Mouse (Mus musculus) limb, embryonic 13.5 days (tissue): ENCODE measurements around the gene Wdr25. TPM values are rescaled to one million over a fixed set of nuclear protein-coding genes. Genes with fewer than 3 reads are reported as not detected.

Experiments used
- ATAC-seq: fragments of 200-750 bp; cut with Nextera tagmentation; 2 replicates; pipeline ENCODE4 v1.8.0; 2017; ENCODE audit warnings: low read depth, moderate number of reproducible peaks, moderate TSS enrichment; ENCODE audit not compliant: low FRiP score
- H3K27ac ChIP-seq: fragments of 300-500 bp; sonication (generic); 2 replicates; pipeline ENCODE4 v1.5.1; 2015; ENCODE audit warnings: inconsistent platforms, mild to moderate bottlenecking, moderate library complexity
- H3K27me3 ChIP-seq: fragments of 300-500 bp; sonication (generic); 2 replicates; pipeline ENCODE4 v1.6.1; 2015; ENCODE audit warnings: mild to moderate bottlenecking, inconsistent platforms
- H3K36me3 ChIP-seq: fragments of 300-500 bp; sonication (generic); 2 replicates; pipeline ENCODE4 v1.6.1; 2015; ENCODE audit warnings: inconsistent platforms, mild to moderate bottlenecking, moderate library complexity
- H3K4me1 ChIP-seq: fragments of 300-500 bp; sonication (generic); 2 replicates; pipeline ENCODE4 v1.6.1; 2015; ENCODE audit warnings: inconsistent platforms
- H3K4me2 ChIP-seq: fragments of 300-500 bp; sonication (generic); replicated peaks from 2 replicates; pipeline ENCODE4 v1.6.1; 2015; ENCODE audit warnings: inconsistent platforms, mild to moderate bottlenecking, moderate library complexity
- H3K4me3 ChIP-seq: fragments of 300-500 bp; sonication (generic); 2 replicates; pipeline ENCODE4 v1.5.1; 2015; ENCODE audit warnings: moderate library complexity, mild to moderate bottlenecking, inconsistent platforms
- H3K9ac ChIP-seq: fragments of 300-500 bp; sonication (generic); 2 replicates; pipeline ENCODE4 v1.6.1; 2015; ENCODE audit warnings: mild to moderate bottlenecking, inconsistent platforms
- H3K9me3 ChIP-seq: fragments of 300-500 bp; sonication (generic); 2 replicates; pipeline ENCODE4 v1.6.1; 2016; ENCODE audit warnings: inconsistent platforms
- WGBS: fragments of 180-500 bp; shearing (Covaris S2); methylation state at CpG from one replicate; pipeline ENCODE4 v1.1.7; 2015; 5-methylcytosine and 5-hydroxymethylcytosine counted together
- polyA plus RNA-seq: library from polyadenylated mRNA; unstranded; fragments of >200 nt; fragmentation: Nextera tagmentation; extraction: Ambion mirVana; gene quantifications from 2 replicates; pipeline ENCODE4 v1.2.1, GENCODE M21; 2015

Gene Wdr25
- polyA plus RNA-seq, 1 experiment from 2014 or later: 9.3 TPM

- peaks cover 11% of the 10 kb centered on the region for H3K4me1 ChIP-seq
- 88% methylated on average over 9 of the region's 9 CpGs for WGBS
- no peaks in the 10 kb centered on the region for H3K36me3 ChIP-seq
- no peak overlapping the region for H3K27ac ChIP-seq
- H3K4me3 ChIP-seq: no peak overlapping the region
- H3K9me3 ChIP-seq: no peaks in the 10 kb centered on the region
- H3K4me2 ChIP-seq: no peak overlapping the region
- no peaks in the 10 kb centered on the region for H3K27me3 ChIP-seq
- H3K9ac ChIP-seq: no peak overlapping the region
- no peak for ATAC-seq
Measured at GRCm38 (mm10) chr12:108939317-108939716, 45.9 kb downstream of the Wdr25 start.

- Histone ChIP-seq H3K36me3 (no peaks in the 10 kb centered on the region), H3K4me1 (0 out of 2 replicates have a peak, but pooled peaks cover 9% of the 10 kb centered on the region), H3K4me3 (no peak overlapping the region), H3K9ac (no peak overlapping the region), H3K27me3 (no peaks in the 10 kb centered on the region), H3K9me3 (no peaks in the 10 kb centered on the region), H3K27ac (no peak overlapping the region), H3K4me2 (no peak overlapping the region)
- ATAC-seq: no peak
- WGBS: 48% methylated on average over 1 of the region's 1 CpGs
Measured at GRCm38 (mm10) chr12:108940255-108940654, 46.8 kb downstream of the Wdr25 start.

- H3K27me3 ChIP-seq: no peaks in the 10 kb centered on the region
- H3K4me3 ChIP-seq: no peak overlapping the region
- 50% methylated on average over 2 of the region's 2 CpGs for WGBS
- H3K9me3 ChIP-seq: no peaks in the 10 kb centered on the region
- H3K9ac ChIP-seq: no peak overlapping the region
- no peaks in the 10 kb centered on the region for H3K36me3 ChIP-seq
- H3K27ac ChIP-seq: no peak overlapping the region
- no peak overlapping the region for H3K4me2 ChIP-seq
- H3K4me1 ChIP-seq: 0 out of 2 replicates have a peak, but pooled peaks cover 9% of the 10 kb centered on the region
- ATAC-seq: no peak
Measured at GRCm38 (mm10) chr12:108941282-108941681, 47.9 kb downstream of the Wdr25 start.

GRCm38 (mm10) chr12:108942203-108942923 lies 48.9 kb downstream of the Wdr25 start:
- no peak overlapping the region for H3K9ac ChIP-seq
- WGBS: 82% methylated on average over 14 of the region's 14 CpGs
- 0 out of 2 replicates have a peak, but pooled peaks cover 4% of the 10 kb centered on the region for H3K4me1 ChIP-seq
- H3K36me3 ChIP-seq: no peaks in the 10 kb centered on the region
- ATAC-seq: no peak
- H3K4me2 ChIP-seq: no peak overlapping the region
- no peaks in the 10 kb centered on the region for H3K27me3 ChIP-seq
- H3K9me3 ChIP-seq: no peaks in the 10 kb centered on the region
- H3K4me3 ChIP-seq: no peak overlapping the region
- H3K27ac ChIP-seq: no peak overlapping the region

- Histone ChIP-seq H3K9ac (no peak overlapping the region), H3K27me3 (peaks cover 10% of the 10 kb centered on the region; the same call in 1 of the 2 replicates), H3K4me3 (no peak overlapping the region), H3K4me1 (peaks cover 24% of the 10 kb centered on the region), H3K27ac (no peak overlapping the region), H3K9me3 (no peaks in the 10 kb centered on the region), H3K36me3 (no peaks in the 10 kb centered on the region), H3K4me2 (no peak overlapping the region)
- 77% methylated on average over 9 of the region's 9 CpGs for WGBS
- no peak for ATAC-seq
Measured at GRCm38 (mm10) chr12:108953011-108953550, 59.6 kb downstream of the Wdr25 start.

GRCm38 (mm10) chr12:108953838-108954237 lies 60.4 kb downstream of the Wdr25 start:
- Histone ChIP-seq H3K27me3 (peaks cover 15% of the 10 kb centered on the region; the same call in 1 of the 2 replicates), H3K4me3 (no peak overlapping the region), H3K4me2 (no peak overlapping the region), H3K9ac (no peak overlapping the region), H3K4me1 (peaks cover 27% of the 10 kb centered on the region), H3K27ac (no peak overlapping the region), H3K9me3 (no peaks in the 10 kb centered on the region), H3K36me3 (no peaks in the 10 kb centered on the region)
- ATAC-seq: peak; percentile 51; the same call in 1 of the 2 replicates
- WGBS: 7% methylated on average over 6 of the region's 6 CpGs

GRCm38 (mm10) chr12:108954456-108954855 lies 61.0 kb downstream of the Wdr25 start:
- no peak overlapping the region for H3K4me2 ChIP-seq
- H3K27me3 ChIP-seq: peaks cover 15% of the 10 kb centered on the region; the same call in 1 of the 2 replicates
- peaks cover 34% of the 10 kb centered on the region for H3K4me1 ChIP-seq
- H3K36me3 ChIP-seq: no peaks in the 10 kb centered on the region
- WGBS: 35% methylated on average over 2 of the region's 2 CpGs
- no peaks in the 10 kb centered on the region for H3K9me3 ChIP-seq
- no peak overlapping the region for H3K9ac ChIP-seq
- no peak overlapping the region for H3K27ac ChIP-seq
- no peak for ATAC-seq
- no peak overlapping the region for H3K4me3 ChIP-seq

- Histone ChIP-seq H3K27me3 (peaks cover 18% of the 10 kb centered on the region), H3K4me3 (no peak overlapping the region; the same call in 1 of the 2 replicates), H3K36me3 (no peaks in the 10 kb centered on the region), H3K9me3 (no peaks in the 10 kb centered on the region), H3K27ac (no peak overlapping the region), H3K9ac (no peak overlapping the region), H3K4me1 (peaks cover 51% of the 10 kb centered on the region), H3K4me2 (peak overlapping the region; percentile 63)
- WGBS: 74% methylated on average over 7 of the region's 7 CpGs
- ATAC-seq: no peak
Measured at GRCm38 (mm10) chr12:108958483-108958882, 65.1 kb downstream of the Wdr25 start.

- peak overlapping the region; percentile 32 for H3K4me3 ChIP-seq
- H3K9me3 ChIP-seq: no peaks in the 10 kb centered on the region
- ATAC-seq: peak; percentile 31; the same call in 1 of the 2 replicates
- peaks cover 46% of the 10 kb centered on the region for H3K4me1 ChIP-seq
- H3K27ac ChIP-seq: no peak overlapping the region
- H3K4me2 ChIP-seq: peak overlapping the region; percentile 63
- WGBS: 3% methylated on average over 23 of the region's 23 CpGs
- peaks cover 18% of the 10 kb centered on the region for H3K27me3 ChIP-seq
- peak overlapping the region; percentile 35; the same call in 1 of the 2 replicates for H3K9ac ChIP-seq
- H3K36me3 ChIP-seq: no peaks in the 10 kb centered on the region
Measured at GRCm38 (mm10) chr12:108958991-108959638, 65.7 kb downstream of the Wdr25 start.

- no peaks in the 10 kb centered on the region for H3K9me3 ChIP-seq
- peak overlapping the region; percentile 63 for H3K4me2 ChIP-seq
- no peaks in the 10 kb centered on the region for H3K36me3 ChIP-seq
- ATAC-seq: no peak
- 0 out of 2 replicates have a peak overlapping the region, but pooled peaks have one; percentile 35 for H3K9ac ChIP-seq
- peaks cover 40% of the 10 kb centered on the region for H3K4me1 ChIP-seq
- H3K27ac ChIP-seq: no peak overlapping the region
- H3K4me3 ChIP-seq: peak overlapping the region; percentile 32
- H3K27me3 ChIP-seq: peaks cover 21% of the 10 kb centered on the region
- 31% methylated on average over 12 of the region's 12 CpGs for WGBS
Measured at GRCm38 (mm10) chr12:108959639-108960219, 66.3 kb downstream of the Wdr25 start.

- Histone ChIP-seq H3K4me3 (no peak overlapping the region), H3K4me1 (peaks cover 40% of the 10 kb centered on the region), H3K9ac (0 out of 2 replicates have a peak overlapping the region, but pooled peaks have one; percentile 9), H3K36me3 (no peaks in the 10 kb centered on the region), H3K27ac (no peak overlapping the region), H3K27me3 (peaks cover 21% of the 10 kb centered on the region), H3K9me3 (no peaks in the 10 kb centered on the region), H3K4me2 (no peak overlapping the region)
- 54% methylated on average over 10 of the region's 10 CpGs for WGBS
- ATAC-seq: 0 out of 2 replicates have a peak, but pooled peaks have one; percentile 13
Measured at GRCm38 (mm10) chr12:108960225-108960624, 66.8 kb downstream of the Wdr25 start.

GRCm38 (mm10) chr12:108967631-108968030 lies 74.2 kb downstream of the Wdr25 start:
- 77% methylated on average over 4 of the region's 4 CpGs for WGBS

More at GRCm38 (mm10) chr12:108967631-108968030, 74.2 kb downstream of the Wdr25 start:
- no peak overlapping the region for H3K4me3 ChIP-seq
- no peaks in the 10 kb centered on the region for H3K36me3 ChIP-seq
- no peaks in the 10 kb centered on the region for H3K9me3 ChIP-seq
- H3K9ac ChIP-seq: no peak overlapping the region
- 0 out of 2 replicates have a peak, but pooled peaks cover 2% of the 10 kb centered on the region for H3K27me3 ChIP-seq
- no peak overlapping the region for H3K4me2 ChIP-seq
- peaks cover 9% of the 10 kb centered on the region for H3K4me1 ChIP-seq
- H3K27ac ChIP-seq: no peak overlapping the region
- ATAC-seq: no peak
